Mouse (Mus musculus) hindbrain, embryonic 14.5 days (tissue): ENCODE data around the gene Pfas. TPM values are rescaled to one million over a fixed set of nuclear protein-coding genes. Genes with fewer than 3 reads are reported as not detected.
"Not testable (repeated sequence)": the region's sequence is repeated elsewhere in the genome, so short reads cannot be mapped to it uniquely, and the experiment has no call there.

Source experiments
- ATAC-seq: fragments of 200-750 bp; cut with Nextera tagmentation; 2 replicates; pipeline ENCODE4 v1.8.0; 2017; ENCODE audit warnings: moderate number of reproducible peaks, mild to moderate bottlenecking, moderate TSS enrichment, moderate library complexity; ENCODE audit not compliant: low FRiP score
- DNase-seq: peaks from one replicate; pipeline ENCODE4 v3.0.0-alpha.2; 2015; ENCODE audit warnings: low spot score
- H3K27ac ChIP-seq: fragments of 300-500 bp; sonication (generic); 2 replicates; pipeline ENCODE4 v1.5.1; 2014; ENCODE audit warnings: mild to moderate bottlenecking, moderate library complexity
- H3K27me3 ChIP-seq: fragments of 300-500 bp; sonication (generic); 2 replicates; pipeline ENCODE4 v1.6.1; 2014; ENCODE audit warnings: mild to moderate bottlenecking, low read length, mixed read lengths; ENCODE audit not compliant: control insufficient read depth, insufficient read depth
- H3K36me3 ChIP-seq: fragments of 300-500 bp; sonication (generic); replicated peaks from 2 replicates; pipeline ENCODE4 v1.6.1; 2014; ENCODE audit not compliant: control insufficient read depth, insufficient read depth
- H3K4me1 ChIP-seq: fragments of 300-500 bp; sonication (generic); replicated peaks from 2 replicates; pipeline ENCODE4 v1.6.1; 2014; ENCODE audit warnings: antibody characterized with exemption, low read length, mixed read lengths; ENCODE audit not compliant: control insufficient read depth, insufficient read depth
- H3K4me2 ChIP-seq: fragments of 300-500 bp; sonication (generic); replicated peaks from 2 replicates; pipeline ENCODE4 v1.6.1; 2014; ENCODE audit warnings: mild to moderate bottlenecking, moderate library complexity
- H3K4me3 ChIP-seq: fragments of 300-500 bp; sonication (generic); replicated peaks from 2 replicates; pipeline ENCODE4 v1.5.1; 2014; ENCODE audit warnings: mild to moderate bottlenecking, low read length
- H3K9ac ChIP-seq: fragments of 300-500 bp; sonication (generic); 2 replicates; pipeline ENCODE4 v1.6.1; 2014
- H3K9me3 ChIP-seq: fragments of 300-500 bp; sonication (generic); 2 replicates; pipeline ENCODE4 v1.6.1; 2016; ENCODE audit warnings: low read length; ENCODE audit not compliant: control insufficient read depth
- WGBS: fragments of 180-500 bp; shearing (Covaris S2); extraction: QIAGEN DNeasy Blood & Tissue Kit; methylation state at CpG from one replicate; pipeline ENCODE4 v1.1.7; 2014; 5-methylcytosine and 5-hydroxymethylcytosine counted together
- polyA plus RNA-seq: library from polyadenylated mRNA; unstranded; fragments of >200 nt; fragmentation: Nextera tagmentation; extraction: Ambion mirVana; gene quantifications from 2 replicates; pipeline ENCODE4 v1.2.1, GENCODE M21; 2014

The Pfas gene
- polyA plus RNA-seq, 1 experiment from 2014 or later: 15.3 TPM

- DNase-seq (peak; percentile 88), ATAC-seq (peak; percentile 95)
- peak within 1 kb of the TSS; percentile 65 for H3K9ac ChIP-seq
- peak within 1 kb of the TSS; percentile 41; the same call in 1 of the 2 replicates for H3K27ac ChIP-seq
- no peaks in the 10 kb centered on the region for H3K9me3 ChIP-seq
- H3K4me2 ChIP-seq: peak within 1 kb of the TSS; percentile 76
- H3K4me1 ChIP-seq: 0 out of 2 replicates have a peak, but pooled peaks cover 12% of the 10 kb centered on the region
- no peaks in the 10 kb centered on the region for H3K36me3 ChIP-seq
- no peaks in the 10 kb centered on the region for H3K27me3 ChIP-seq
- H3K4me3 ChIP-seq: peak within 1 kb of the TSS; percentile 54
- WGBS: under 1% methylated on average over 50 of the region's 50 CpGs
Measured at GRCm38 (mm10) chr11:68967337-68968282, 40.6 kb downstream of the Pfas start, which contains the start of gene Slc25a35. Gene Slc25a35, plus strand, starts transcription at chr11:68968131.

GRCm38 (mm10) chr11:68966554-68966953 is 41.7 kb downstream of the Pfas start:
- ATAC-seq: no peak
- no peak overlapping the region for H3K9ac ChIP-seq
- peak overlapping the region; percentile 76; the same call in 1 of the 2 replicates for H3K4me2 ChIP-seq
- H3K4me3 ChIP-seq: no peak overlapping the region
- no peaks in the 10 kb centered on the region for H3K36me3 ChIP-seq
- H3K9me3 ChIP-seq: no peaks in the 10 kb centered on the region
- DNase-seq: no peak
- no peaks in the 10 kb centered on the region for H3K27me3 ChIP-seq
- WGBS: 61% methylated on average over 1 of the region's 1 CpGs
- 0 out of 2 replicates have a peak, but pooled peaks cover 12% of the 10 kb centered on the region for H3K4me1 ChIP-seq
- H3K27ac ChIP-seq: no peak overlapping the region

GRCm38 (mm10) chr11:68965845-68966244 is 42.4 kb downstream of the Pfas start:
- 29% methylated on average over 3 of the region's 3 CpGs for WGBS
- peak; percentile 60 for DNase-seq

GRCm38 (mm10) chr11:68965050-68965449 is 43.2 kb downstream of the Pfas start:
- no peaks in the 10 kb centered on the region for H3K36me3 ChIP-seq
- H3K27me3 ChIP-seq: no peaks in the 10 kb centered on the region
- H3K4me3 ChIP-seq: no peak overlapping the region
- H3K4me2 ChIP-seq: no peak overlapping the region
- H3K9me3 ChIP-seq: no peaks in the 10 kb centered on the region
- no peak overlapping the region for H3K27ac ChIP-seq
- ATAC-seq (no peak), DNase-seq (no peak)
- H3K9ac ChIP-seq: no peak overlapping the region
- 0 out of 2 replicates have a peak, but pooled peaks cover 12% of the 10 kb centered on the region for H3K4me1 ChIP-seq

More at GRCm38 (mm10) chr11:68965845-68966244, 42.4 kb downstream of the Pfas start:
- no peaks in the 10 kb centered on the region for H3K36me3 ChIP-seq
- H3K9me3 ChIP-seq: no peaks in the 10 kb centered on the region
- H3K27me3 ChIP-seq: no peaks in the 10 kb centered on the region
- no peak for ATAC-seq
- no peak overlapping the region for H3K4me3 ChIP-seq
- H3K27ac ChIP-seq: no peak overlapping the region
- H3K9ac ChIP-seq: no peak overlapping the region
- H3K4me2 ChIP-seq: no peak overlapping the region
- H3K4me1 ChIP-seq: 0 out of 2 replicates have a peak, but pooled peaks cover 12% of the 10 kb centered on the region

GRCm38 (mm10) chr11:68963405-68963804 is 44.9 kb downstream of the Pfas start:
- Histone ChIP-seq H3K4me1 (0 out of 2 replicates have a peak, but pooled peaks cover 6% of the 10 kb centered on the region), H3K27ac (no peak overlapping the region), H3K4me3 (no peak overlapping the region), H3K36me3 (no peaks in the 10 kb centered on the region), H3K9ac (no peak overlapping the region), H3K9me3 (no peaks in the 10 kb centered on the region), H3K27me3 (no peaks in the 10 kb centered on the region), H3K4me2 (no peak overlapping the region)
- ATAC-seq: no peak
- no peak for DNase-seq
- 88% methylated on average over 2 of the region's 2 CpGs for WGBS

- not testable (repeated sequence) for H3K9me3 ChIP-seq, ATAC-seq
Measured at GRCm38 (mm10) chr11:68962159-68962558, 46.1 kb downstream of the Pfas start.

GRCm38 (mm10) chr11:68961596-68961995 is 46.7 kb downstream of the Pfas start:
- ATAC-seq (no peak), DNase-seq (no peak)
- no peaks in the 10 kb centered on the region for H3K4me1 ChIP-seq
- H3K36me3 ChIP-seq: no peaks in the 10 kb centered on the region
- WGBS: 79% methylated on average over 3 of the region's 3 CpGs
- H3K9ac ChIP-seq: no peak overlapping the region
- H3K27me3 ChIP-seq: peaks cover 10% of the 10 kb centered on the region
- no peak overlapping the region for H3K4me2 ChIP-seq
- H3K4me3 ChIP-seq: no peak overlapping the region
- H3K27ac ChIP-seq: no peak overlapping the region
- no peaks in the 10 kb centered on the region for H3K9me3 ChIP-seq

More at GRCm38 (mm10) chr11:68962159-68962558, 46.1 kb downstream of the Pfas start:
- H3K4me1 ChIP-seq, H3K27me3 ChIP-seq, DNase-seq, H3K4me3 ChIP-seq, H3K27ac ChIP-seq, H3K9ac ChIP-seq, H3K4me2 ChIP-seq, H3K36me3 ChIP-seq: not testable (repeated sequence)
- WGBS: 27% methylated on average over 11 of the region's 11 CpGs

GRCm38 (mm10) chr11:68957971-68958370 is 50.3 kb downstream of the Pfas start:
- Histone ChIP-seq H3K4me1 (peaks cover 6% of the 10 kb centered on the region; the same call in 1 of the 2 replicates), H3K27me3 (peaks cover 46% of the 10 kb centered on the region), H3K27ac (no peak overlapping the region), H3K36me3 (no peaks in the 10 kb centered on the region), H3K4me2 (no peak overlapping the region), H3K4me3 (no peak overlapping the region), H3K9ac (no peak overlapping the region), H3K9me3 (no peaks in the 10 kb centered on the region)
- no peak for DNase-seq
- ATAC-seq: no peak
- 93% methylated on average over 1 of the region's 1 CpGs for WGBS

- Histone ChIP-seq H3K27ac (no peak within 1 kb of the TSS), H3K4me3 (peak within 1 kb of the TSS; percentile 9; the same call in 1 of the 2 replicates), H3K4me2 (peak within 1 kb of the TSS; percentile 10; the same call in 1 of the 2 replicates), H3K27me3 (peaks cover 47% of the 10 kb centered on the region), H3K4me1 (peaks cover 6% of the 10 kb centered on the region; the same call in 1 of the 2 replicates), H3K9me3 (no peaks in the 10 kb centered on the region), H3K36me3 (no peaks in the 10 kb centered on the region), H3K9ac (no peak within 1 kb of the TSS)
- no peak for DNase-seq
- 30% methylated on average over 8 of the region's 8 CpGs for WGBS
- ATAC-seq: no peak
Measured at GRCm38 (mm10) chr11:68957308-68957707, 51.0 kb downstream of the Pfas start, which contains the start of gene Arhgef15. Gene Arhgef15, minus strand, starts transcription at chr11:68957480.
